Mouse (Mus musculus) forebrain, postnatal 0 days (tissue): Measurements from ENCODE around the gene Rpl9. TPM values are rescaled to one million over a fixed set of nuclear protein-coding genes. Genes with fewer than 3 reads are reported as not detected.
A peak's percentile ranks its signal among the peaks of the same experiment; 100 is the strongest.

ENCODE experiments used
- ATAC-seq: fragments of 200-750 bp; cut with Nextera tagmentation; 2 replicates; pipeline ENCODE4 v1.8.0; 2017; ENCODE audit warnings: mild to moderate bottlenecking, moderate library complexity
- DNase-seq: peaks from one replicate; pipeline ENCODE4 v3.0.0-alpha.2; 2015
- H3K27ac ChIP-seq: fragments of 300-500 bp; sonication (generic); 2 replicates; pipeline ENCODE4 v1.5.1; 2014; ENCODE audit warnings: low read depth, mild to moderate bottlenecking, antibody characterized with exemption, low read length, moderate library complexity, mixed read lengths
- H3K27me3 ChIP-seq: fragments of 300-500 bp; sonication (generic); 2 replicates; pipeline ENCODE4 v1.6.1; 2014; ENCODE audit warnings: mild to moderate bottlenecking, low read length, mixed read lengths; ENCODE audit not compliant: insufficient read depth
- H3K36me3 ChIP-seq: fragments of 300-500 bp; sonication (generic); 2 replicates; pipeline ENCODE4 v1.6.1; 2014; ENCODE audit warnings: mild to moderate bottlenecking, moderate library complexity; ENCODE audit not compliant: insufficient read depth
- H3K4me1 ChIP-seq: fragments of 300-500 bp; sonication (generic); 2 replicates; pipeline ENCODE4 v1.6.1; 2014; ENCODE audit warnings: antibody characterized with exemption; ENCODE audit not compliant: insufficient read depth
- H3K4me2 ChIP-seq: fragments of 300-500 bp; sonication (generic); 2 replicates; pipeline ENCODE4 v1.6.1; 2014; ENCODE audit warnings: low read depth, mild to moderate bottlenecking, moderate library complexity
- H3K4me3 ChIP-seq: fragments of 300-500 bp; sonication (generic); 2 replicates; pipeline ENCODE4 v1.5.1; 2014; ENCODE audit warnings: low read depth, low read length, mixed read lengths
- H3K9ac ChIP-seq: fragments of 300-500 bp; sonication (generic); 2 replicates; pipeline ENCODE4 v1.6.1; 2014; ENCODE audit warnings: mild to moderate bottlenecking
- H3K9me3 ChIP-seq: fragments of 300-500 bp; sonication (generic); 2 replicates; pipeline ENCODE4 v1.6.1; 2016; ENCODE audit warnings: low read length
- CTCF ChIP-seq: sonication (generic); IDR thresholded peaks from 2 replicates; pipeline ENCODE4 v1.5.1; 2016; ENCODE audit warnings: antibody characterized with exemption, control low read depth, low read depth
- WGBS: fragments of 180-500 bp; shearing (Covaris S2); extraction: QIAGEN DNeasy Blood & Tissue Kit; methylation state at CpG from one replicate; pipeline ENCODE4 v1.1.7; 2014; 5-methylcytosine and 5-hydroxymethylcytosine counted together
- polyA plus RNA-seq: library from polyadenylated mRNA; unstranded; fragments of >200 nt; fragmentation: Nextera tagmentation; extraction: Ambion mirVana; gene quantifications from 2 replicates; pipeline ENCODE4 v1.2.1, GENCODE M21; 2015
- total RNA-seq: library from RNA; depleted of rRNA; stranded (reverse); fragments of >200 nt; gene quantifications from 2 replicates; pipeline ENCODE4 v1.2.3, GENCODE M21; 2014

Gene Rpl9
- total and polyA plus RNA-seq, 2 experiments from 2014 or later = 694 to 1,175 TPM

- H3K4me3 ChIP-seq = no peak overlapping the region
- H3K36me3 ChIP-seq = peaks cover 39% of the 10 kb centered on the region
- H3K27me3 ChIP-seq = no peaks in the 10 kb centered on the region
- no peaks in the 10 kb centered on the region for H3K9me3 ChIP-seq
- H3K4me2 ChIP-seq = no peak overlapping the region
- no peak for TF ChIP-seq CTCF
- 27% methylated on average over 4 of the region's 4 CpGs for WGBS
- H3K9ac ChIP-seq = no peak overlapping the region
- no peak overlapping the region for H3K27ac ChIP-seq
- ATAC-seq = no peak
- DNase-seq = no peak
- no peaks in the 10 kb centered on the region for H3K4me1 ChIP-seq
These were observed 37.1 kb upstream of the Rpl9 start for GRCm38 (mm10) chr5:65428321-65428720.

DNA sequence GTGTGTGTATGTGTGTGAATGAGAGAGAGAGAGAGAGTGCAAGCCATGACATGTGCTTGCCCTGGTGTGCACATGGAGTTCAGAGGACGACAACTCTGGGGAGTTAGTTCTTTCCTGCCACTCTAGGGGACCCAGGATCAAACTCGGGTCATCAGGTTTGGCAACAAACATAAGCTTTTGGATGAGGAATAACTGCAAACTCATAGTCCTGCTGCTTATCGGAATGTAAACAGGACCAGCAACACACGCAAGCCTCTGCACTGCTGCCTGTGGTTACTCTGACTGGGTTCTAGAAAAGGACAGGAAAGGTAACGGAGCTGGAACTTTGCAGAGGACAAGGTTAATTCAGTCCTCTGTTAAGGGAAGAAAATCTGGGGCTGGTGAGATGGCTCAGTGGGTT, 34.0 kb upstream of the Rpl9 start:
- DNase-seq (no peak), ATAC-seq (no peak)
- WGBS = 93% methylated on average over 5 of the region's 5 CpGs
- Histone ChIP-seq H3K4me2 (no peak overlapping the region), H3K9ac (no peak overlapping the region), H3K27me3 (no peaks in the 10 kb centered on the region), H3K4me1 (no peaks in the 10 kb centered on the region), H3K9me3 (no peaks in the 10 kb centered on the region), H3K36me3 (peaks cover 65% of the 10 kb centered on the region), H3K4me3 (no peak overlapping the region), H3K27ac (no peak overlapping the region)
- TF ChIP-seq CTCF = no peak

DNA sequence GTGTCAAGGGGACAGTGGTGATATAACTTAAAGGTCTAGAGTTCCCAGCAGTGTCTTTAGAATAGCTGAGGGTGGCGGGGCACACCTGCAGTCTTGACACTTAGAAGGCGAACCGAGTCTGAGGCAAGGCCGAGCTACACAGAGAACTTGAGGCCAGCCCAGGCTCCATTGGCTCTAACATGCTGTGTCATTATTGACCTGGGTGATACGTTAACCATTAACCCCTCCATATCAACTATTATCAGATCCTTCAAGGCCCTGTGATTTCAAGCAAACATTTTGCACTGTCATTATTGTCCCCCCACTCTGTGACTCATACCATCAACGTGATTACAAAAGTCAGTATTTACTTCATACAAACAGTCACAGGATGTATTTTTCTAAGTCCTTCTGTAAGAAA, 33.0 kb upstream of the Rpl9 start:
- ATAC-seq (no peak), DNase-seq (no peak)
- Histone ChIP-seq H3K27me3 (no peaks in the 10 kb centered on the region), H3K9ac (no peak overlapping the region), H3K4me1 (no peaks in the 10 kb centered on the region), H3K4me2 (no peak overlapping the region), H3K36me3 (peaks cover 69% of the 10 kb centered on the region), H3K27ac (no peak overlapping the region), H3K9me3 (no peaks in the 10 kb centered on the region), H3K4me3 (no peak overlapping the region)
- TF ChIP-seq CTCF = no peak
- WGBS = 95% methylated on average over 6 of the region's 6 CpGs

DNA sequence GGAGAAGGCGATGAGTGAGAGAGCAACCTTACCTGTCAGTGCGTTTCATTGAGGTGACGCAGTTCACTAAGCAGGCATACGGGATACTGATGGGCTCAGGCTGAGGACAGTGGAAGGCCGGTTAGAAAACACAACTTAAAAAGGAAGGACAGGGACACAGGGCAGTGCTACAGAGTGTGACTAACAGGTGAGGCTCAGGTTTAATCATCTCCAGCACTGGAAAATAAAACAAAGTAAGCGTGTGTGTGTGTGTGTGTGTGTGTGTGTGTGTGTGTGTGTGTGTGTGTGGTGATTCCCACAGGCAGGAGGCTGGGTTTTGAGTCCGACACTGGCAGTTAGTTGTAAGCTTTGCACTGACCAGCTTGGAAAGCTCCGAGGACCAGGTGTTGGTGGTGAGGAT, 31.6 kb upstream of the Rpl9 start:
- TF ChIP-seq CTCF = no peak
- H3K4me1 ChIP-seq = no peaks in the 10 kb centered on the region
- peaks cover 75% of the 10 kb centered on the region for H3K36me3 ChIP-seq
- no peak overlapping the region for H3K9ac ChIP-seq
- ATAC-seq = no peak
- no peak for DNase-seq
- no peak overlapping the region for H3K4me2 ChIP-seq
- H3K9me3 ChIP-seq = no peaks in the 10 kb centered on the region
- H3K27ac ChIP-seq = no peak overlapping the region
- H3K27me3 ChIP-seq = no peaks in the 10 kb centered on the region
- H3K4me3 ChIP-seq = no peak overlapping the region
- 96% methylated on average over 8 of the region's 8 CpGs for WGBS

- TF ChIP-seq CTCF = no peak
- DNase-seq (no peak), ATAC-seq (no peak)
- H3K27ac ChIP-seq = no peak overlapping the region
- no peaks in the 10 kb centered on the region for H3K27me3 ChIP-seq
- no peak overlapping the region for H3K4me3 ChIP-seq
- no peak overlapping the region for H3K9ac ChIP-seq
- peaks cover 75% of the 10 kb centered on the region for H3K36me3 ChIP-seq
- no peaks in the 10 kb centered on the region for H3K9me3 ChIP-seq
- H3K4me1 ChIP-seq = peaks cover 1% of the 10 kb centered on the region; the same call in 1 of the 2 replicates
- H3K4me2 ChIP-seq = no peak overlapping the region
- WGBS = 70% methylated on average over 6 of the region's 6 CpGs
These were observed 29.6 kb upstream of the Rpl9 start for GRCm38 (mm10) chr5:65420822-65421221.

- 63% methylated on average over 10 of the region's 10 CpGs for WGBS
- Histone ChIP-seq H3K36me3 (peaks cover 69% of the 10 kb centered on the region), H3K27ac (no peak overlapping the region; the same call in 1 of the 2 replicates), H3K4me3 (no peak overlapping the region), H3K9me3 (no peaks in the 10 kb centered on the region), H3K4me1 (peaks cover 3% of the 10 kb centered on the region; the same call in 1 of the 2 replicates), H3K9ac (no peak overlapping the region), H3K27me3 (no peaks in the 10 kb centered on the region), H3K4me2 (no peak overlapping the region)
- DNase-seq (no peak), ATAC-seq (no peak)
- no peak for TF ChIP-seq CTCF
These were observed 27.9 kb upstream of the Rpl9 start for GRCm38 (mm10) chr5:65419136-65419535.

- H3K27me3 ChIP-seq = no peaks in the 10 kb centered on the region
- H3K27ac ChIP-seq = peak overlapping the region; percentile 40
- no peak overlapping the region for H3K4me3 ChIP-seq
- peaks cover 59% of the 10 kb centered on the region for H3K36me3 ChIP-seq
- H3K9ac ChIP-seq = 0 out of 2 replicates have a peak overlapping the region, but pooled peaks have one; percentile 1
- H3K9me3 ChIP-seq = no peaks in the 10 kb centered on the region
- peak; percentile 65 for ATAC-seq
- TF ChIP-seq CTCF = no peak
- H3K4me1 ChIP-seq = peaks cover 3% of the 10 kb centered on the region; the same call in 1 of the 2 replicates
- WGBS = 23% methylated on average over 26 of the region's 26 CpGs
- DNase-seq = peak; percentile 28
- H3K4me2 ChIP-seq = no peak overlapping the region
These were observed 24.6 kb upstream of the Rpl9 start for GRCm38 (mm10) chr5:65415653-65416458.
